Mouse (Mus musculus) mature B cell (primary cell): ENCODE measurements at regions not wholly inside any gene's neighbourhood (a gene's known extent, or its start where the extent isn't known, plus 50 kb on each side); places are given as distances from the start of the nearest gene placed in this dataset.

ENCODE experiments used
- in situ Hi-C: fragments of 300-500 bp; cut with MboI; formaldehyde crosslinking; loops from 2 replicates; pipeline ENCODE4 v1.14.3; 2019

DNA sequence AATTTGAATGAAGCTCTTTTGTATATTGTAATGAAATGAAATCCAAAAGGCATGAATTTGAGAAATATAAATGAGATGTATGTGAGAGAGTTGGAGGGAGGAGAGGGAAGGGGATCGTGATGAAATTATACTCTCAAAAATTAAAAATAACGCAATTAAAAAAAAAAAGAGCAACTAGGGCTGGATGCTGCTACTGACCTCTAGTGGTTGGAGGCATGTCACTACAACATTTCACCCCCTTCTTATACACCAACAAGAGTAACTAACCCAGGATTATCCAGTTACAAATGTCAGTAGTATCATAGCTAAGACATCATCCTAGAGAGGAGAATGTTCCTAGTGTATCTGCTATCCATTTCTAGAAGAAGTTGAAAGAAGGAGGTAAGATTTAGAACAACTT lies 678.8 kb upstream of the Sox9 start:
- in situ Hi-C loops = no loop called here

DNA sequence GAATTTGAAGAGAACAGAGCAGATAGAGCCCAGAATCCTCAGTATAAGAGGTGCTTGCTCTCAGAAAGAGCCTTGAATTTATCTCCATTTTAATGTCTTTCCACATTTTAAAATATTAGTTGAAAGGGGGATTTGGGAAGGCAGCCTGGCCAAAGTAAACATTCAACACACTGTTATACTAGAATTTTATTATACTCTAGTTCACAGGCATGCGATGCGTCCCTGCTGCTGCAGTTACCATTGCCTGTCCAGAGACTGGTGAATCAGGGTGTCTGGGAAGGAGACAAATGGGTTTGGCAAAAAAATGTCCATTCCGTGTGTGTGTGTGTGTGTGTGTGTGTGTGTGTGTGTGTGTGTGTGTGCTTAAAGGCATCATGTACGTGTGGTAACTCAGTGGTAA lies 675.1 kb upstream of the Sox9 start:
- in situ Hi-C loops = no loop called here

- in situ Hi-C loops = no loop called here
Measured at GRCm38 (mm10) chr11:112107314-112107713, 674.7 kb upstream of the Sox9 start.

DNA sequence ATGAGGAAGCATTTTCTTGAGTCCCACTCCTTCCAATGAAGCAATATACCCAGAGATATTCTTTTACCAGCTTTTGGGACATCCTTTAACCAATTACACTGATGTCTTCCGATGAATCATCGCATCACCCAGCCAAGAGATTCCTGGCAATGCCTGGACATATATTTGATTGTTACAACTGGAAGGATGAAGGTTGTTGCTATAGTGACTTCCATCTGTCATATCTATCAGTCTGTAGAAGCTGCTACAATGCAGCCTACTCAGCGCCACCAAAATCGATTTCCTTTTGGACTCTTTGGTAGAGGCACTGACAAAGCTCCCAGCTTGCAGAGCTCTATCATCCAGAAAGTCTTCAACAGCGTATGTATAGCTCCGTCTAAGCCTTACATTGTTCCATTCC lies 661.0 kb upstream of the Sox9 start:
- in situ Hi-C loops = no loop called here

GRCm38 (mm10) chr11:112121831-112122230 lies 660.2 kb upstream of the Sox9 start:
- in situ Hi-C loops = no loop called here

GRCm38 (mm10) chr11:112125249-112125933 lies 656.6 kb upstream of the Sox9 start:
- in situ Hi-C loops = no loop called here

GRCm38 (mm10) chr11:112130090-112130489 lies 651.9 kb upstream of the Sox9 start:
- in situ Hi-C loops = no loop called here

GRCm38 (mm10) chr11:112137401-112138020 lies 644.5 kb upstream of the Sox9 start:
- in situ Hi-C loops = no loop called here

- in situ Hi-C loops = no loop called here
Measured at GRCm38 (mm10) chr11:112140058-112140457, 642.0 kb upstream of the Sox9 start.

DNA sequence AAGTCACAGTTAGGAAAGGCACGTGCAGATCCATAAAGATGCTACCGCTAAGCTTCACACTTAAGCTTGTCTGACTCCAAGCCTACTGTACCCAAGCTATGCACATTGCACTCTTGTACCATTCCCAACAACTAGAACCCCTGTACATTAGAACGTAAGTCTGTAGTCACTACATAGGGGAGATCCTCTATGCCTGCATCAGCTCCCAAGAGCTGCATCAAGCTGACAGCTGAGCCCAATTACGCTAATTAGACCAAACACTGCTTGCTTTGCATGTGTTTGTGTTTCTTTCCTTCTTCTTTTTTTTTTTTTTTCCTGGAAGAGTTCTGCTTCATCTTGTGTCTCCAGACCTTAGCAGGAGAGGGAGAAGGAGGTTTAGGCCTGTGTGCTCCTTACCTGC lies 641.5 kb upstream of the Sox9 start:
- in situ Hi-C loops = no loop called here

DNA sequence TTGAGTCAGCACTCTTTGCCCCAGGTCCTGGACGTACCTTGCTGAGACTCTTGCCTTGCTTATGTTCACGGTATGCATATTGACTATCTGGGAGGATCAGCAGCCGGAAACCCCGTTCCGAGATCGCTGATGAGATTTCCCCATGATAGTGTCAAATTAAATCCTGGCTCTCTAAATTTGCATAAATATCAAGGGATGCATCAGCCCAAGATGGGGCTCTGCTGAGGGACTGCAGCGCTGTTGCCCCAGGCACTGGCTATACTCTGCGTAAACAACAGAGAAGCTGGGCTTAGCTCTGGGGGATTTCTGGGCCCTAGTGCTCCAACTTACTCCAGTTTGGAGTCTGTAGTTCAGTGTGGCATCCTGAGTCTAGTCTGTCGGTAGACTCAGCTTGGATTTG lies 641.1 kb upstream of the Sox9 start:
- in situ Hi-C loops = no loop called here

GRCm38 (mm10) chr11:112152051-112152450 lies 630.0 kb upstream of the Sox9 start:
- in situ Hi-C loops = no loop called here

GRCm38 (mm10) chr11:112153198-112153597 lies 628.8 kb upstream of the Sox9 start:
- in situ Hi-C loops = no loop called here

DNA sequence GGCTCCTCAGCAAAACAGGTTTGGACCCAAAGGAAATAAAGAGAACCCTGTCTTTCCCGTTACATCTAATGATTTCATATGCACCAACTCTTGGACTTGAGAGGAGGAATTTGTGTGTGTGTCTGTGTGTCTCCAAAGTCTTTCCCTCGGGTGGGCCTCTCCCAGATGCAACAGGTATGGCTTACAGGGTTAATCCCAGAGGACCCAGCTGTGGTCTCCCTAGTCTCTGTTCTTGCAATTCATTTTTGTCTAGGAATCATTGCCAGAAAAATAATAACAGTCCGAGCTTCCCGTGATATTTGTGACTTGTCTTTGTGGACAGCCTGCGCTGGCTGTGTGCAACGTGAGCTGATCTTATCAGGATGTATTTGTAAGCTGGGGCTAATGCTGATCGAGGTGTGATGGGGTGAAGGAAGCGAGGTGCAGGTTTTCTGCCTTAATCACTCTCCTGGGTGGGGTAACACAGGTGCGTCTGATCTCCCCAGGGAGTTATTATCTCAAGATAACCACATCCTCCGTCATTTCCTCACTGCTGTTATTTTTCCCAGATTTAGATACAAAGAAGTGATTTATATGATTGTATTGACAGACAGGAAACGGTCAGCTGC lies 627.2 kb upstream of the Sox9 start:
- in situ Hi-C loops = no loop called here

- in situ Hi-C loops = no loop called here
Measured at GRCm38 (mm10) chr11:112155339-112155955, 626.6 kb upstream of the Sox9 start.

- in situ Hi-C loops = no loop called here
Measured at GRCm38 (mm10) chr11:112163681-112164265, 618.3 kb upstream of the Sox9 start.

DNA sequence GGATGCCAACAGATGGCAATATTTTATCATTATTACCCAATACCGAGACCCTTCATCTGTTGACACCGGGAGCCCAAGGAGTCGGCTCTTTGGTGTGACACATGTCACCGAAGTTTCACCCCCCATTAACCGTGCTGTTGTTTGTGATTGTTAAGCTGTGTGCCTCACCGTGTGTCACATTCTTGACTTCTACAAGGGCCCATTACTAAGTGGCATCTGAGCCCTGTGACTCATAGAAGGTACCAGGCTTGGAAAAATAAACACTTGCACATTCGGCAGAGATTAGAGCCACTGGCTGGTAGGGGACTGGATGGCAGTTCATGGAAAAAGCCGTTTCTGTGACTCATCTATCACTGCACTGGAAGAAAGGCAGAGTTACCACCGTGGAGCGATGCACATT lies 608.4 kb upstream of the Sox9 start:
- in situ Hi-C loops = no loop called here

DNA sequence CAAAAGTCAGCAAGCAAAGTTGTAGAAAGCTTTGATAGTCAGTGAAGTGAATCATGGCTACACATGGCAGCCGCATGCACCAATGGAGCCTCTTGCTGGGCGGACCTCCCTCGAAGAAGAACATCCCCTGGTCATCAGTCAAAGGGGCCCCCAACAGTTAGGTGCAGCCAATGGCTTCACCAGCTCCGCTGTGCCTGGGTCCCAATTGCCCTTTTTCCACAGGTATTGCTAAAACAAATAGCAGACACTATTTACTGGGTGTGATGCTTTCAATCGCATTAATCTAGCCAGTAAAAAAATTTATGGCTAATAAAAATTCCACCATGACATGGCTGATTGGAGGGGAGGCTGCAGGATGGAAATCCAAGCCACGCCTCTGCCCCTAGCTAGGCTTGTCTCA lies 606.7 kb upstream of the Sox9 start:
- in situ Hi-C loops = no loop called here

GRCm38 (mm10) chr11:112180666-112181065 lies 601.4 kb upstream of the Sox9 start:
- in situ Hi-C loops = no loop called here

DNA sequence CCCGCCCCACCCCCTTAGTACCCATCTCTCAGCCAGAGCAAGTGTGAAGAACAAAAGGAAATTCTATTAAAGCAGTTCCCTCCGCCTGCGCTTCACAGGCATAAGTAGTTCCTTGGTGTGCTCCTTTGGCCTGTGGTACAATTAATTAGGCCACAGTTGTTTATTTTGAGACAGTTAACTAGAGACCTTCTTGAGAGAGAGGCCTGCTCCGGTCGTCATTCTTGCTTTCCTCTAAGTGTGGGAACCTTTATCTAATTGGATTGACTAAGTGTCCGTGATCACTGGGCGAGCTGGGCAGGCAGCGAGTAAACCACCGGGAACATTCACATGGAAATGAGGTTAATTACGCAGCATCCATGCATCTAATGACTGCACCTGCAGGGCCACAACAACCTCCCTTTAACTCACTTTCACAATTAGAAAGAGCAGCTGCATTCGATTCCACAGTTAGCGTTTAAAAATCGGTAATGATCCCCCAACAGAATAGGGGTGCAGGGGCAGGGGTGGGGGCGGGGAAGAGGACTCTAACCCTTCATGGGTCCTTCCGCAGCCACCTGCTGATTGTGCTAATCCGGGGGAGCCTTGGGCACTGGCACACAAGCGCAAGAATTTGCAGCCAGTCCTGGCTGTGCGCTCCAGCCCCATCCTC lies 584.3 kb upstream of the Sox9 start:
- in situ Hi-C loops = no loop called here

- in situ Hi-C loops = no loop called here
Measured at GRCm38 (mm10) chr11:112204561-112204960, 577.5 kb upstream of the Sox9 start.

GRCm38 (mm10) chr11:112209414-112209813 lies 572.6 kb upstream of the Sox9 start:
- in situ Hi-C loops = no loop called here
